Mouse (Mus musculus) right cerebral cortex, postnatal 14 days (tissue): ENCODE measurements around the gene Brox.

ENCODE experiments used
- DNase-seq: peaks from one replicate; pipeline ENCODE4 v3.0.0; 2022

Brox gene

DNA sequence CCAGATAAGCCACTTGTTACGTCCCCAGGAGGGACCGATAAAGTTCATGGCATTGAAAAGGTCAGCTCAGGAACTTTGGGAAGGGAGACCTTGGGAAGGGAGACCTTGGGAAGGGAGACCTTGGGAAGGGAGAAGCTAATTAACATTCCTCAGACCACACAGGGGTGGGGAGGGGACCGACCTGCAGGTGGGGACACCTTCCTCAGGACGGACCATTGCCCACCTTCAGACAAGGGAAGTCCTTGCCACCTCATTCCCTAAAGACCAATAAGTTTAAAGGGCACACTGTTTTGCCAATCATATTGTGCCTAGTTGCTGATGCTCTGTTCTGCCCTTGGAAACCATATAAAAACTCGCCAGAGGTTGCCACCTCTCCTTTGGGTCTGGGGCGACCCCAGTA lies 29.4 kb downstream of the Brox start:
- no peak for DNase-seq

DNA sequence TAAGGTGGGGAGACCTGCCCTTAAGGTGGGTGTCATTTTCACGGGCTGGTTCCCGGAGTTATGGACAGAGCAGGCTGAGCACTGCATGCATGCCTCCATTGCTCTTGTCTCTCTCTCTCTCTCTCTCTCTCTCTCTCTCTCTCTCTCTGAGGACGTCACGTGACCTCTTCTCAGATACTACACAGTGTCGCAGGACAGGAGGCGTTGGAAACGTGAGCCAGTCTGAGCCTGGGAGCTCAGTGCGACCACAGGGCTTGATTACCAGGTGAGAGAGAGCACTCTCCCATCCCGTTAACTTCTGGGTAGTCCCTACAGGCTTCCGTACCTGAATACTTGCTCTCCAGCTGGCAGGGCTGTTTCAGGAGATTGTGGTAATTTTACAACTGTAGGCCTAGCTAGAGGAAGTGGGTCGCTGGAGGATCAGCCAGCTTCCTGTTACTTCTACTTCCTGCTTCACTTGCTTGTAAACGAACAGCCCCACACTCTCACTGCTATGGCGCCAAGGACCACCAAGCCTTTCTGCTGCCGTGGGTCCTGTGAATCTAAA lies 31.1 kb downstream of the Brox start:
- DNase-seq: no peak

DNA sequence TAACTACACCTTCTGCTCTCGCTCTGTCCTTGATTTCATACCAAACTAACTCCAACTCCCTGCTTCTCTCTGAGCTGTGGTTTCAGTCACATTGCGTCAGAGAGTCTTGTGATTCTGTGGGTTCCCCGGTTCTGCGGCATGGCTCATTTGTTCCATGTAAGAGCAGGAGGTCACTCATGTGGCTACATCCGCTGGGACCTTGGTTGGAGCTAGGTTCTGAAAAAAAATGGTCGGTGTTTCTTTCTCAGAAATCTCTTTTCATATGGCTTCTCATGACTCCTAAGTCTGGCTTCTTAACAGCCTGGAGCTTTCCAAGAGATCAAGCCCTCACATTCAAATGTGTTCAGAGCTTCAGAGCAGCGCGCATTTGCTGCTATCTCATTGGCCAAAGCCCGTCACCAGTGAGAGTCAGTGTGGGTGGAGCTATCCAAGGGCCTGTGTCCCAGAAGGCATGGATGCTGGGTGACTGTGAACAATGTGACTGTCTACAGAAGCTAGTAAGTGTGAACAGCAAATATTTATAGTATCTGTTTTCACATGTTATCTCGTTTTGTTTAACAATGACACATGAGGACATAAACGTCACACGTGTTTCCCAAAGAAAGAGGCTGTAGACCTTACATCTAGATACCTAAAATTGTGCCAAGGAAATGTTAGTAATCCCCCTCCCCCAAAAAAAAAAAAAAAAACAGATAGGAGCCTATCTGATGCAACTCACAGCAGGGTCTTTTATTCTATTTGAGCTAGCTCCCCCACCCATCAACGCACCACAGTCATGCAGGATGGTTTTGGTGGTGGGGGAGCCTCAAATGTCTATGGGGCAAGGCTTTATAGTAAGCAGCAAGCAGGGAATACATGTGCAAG lies 32.7 kb downstream of the Brox start:
- DNase-seq: no peak

DNA sequence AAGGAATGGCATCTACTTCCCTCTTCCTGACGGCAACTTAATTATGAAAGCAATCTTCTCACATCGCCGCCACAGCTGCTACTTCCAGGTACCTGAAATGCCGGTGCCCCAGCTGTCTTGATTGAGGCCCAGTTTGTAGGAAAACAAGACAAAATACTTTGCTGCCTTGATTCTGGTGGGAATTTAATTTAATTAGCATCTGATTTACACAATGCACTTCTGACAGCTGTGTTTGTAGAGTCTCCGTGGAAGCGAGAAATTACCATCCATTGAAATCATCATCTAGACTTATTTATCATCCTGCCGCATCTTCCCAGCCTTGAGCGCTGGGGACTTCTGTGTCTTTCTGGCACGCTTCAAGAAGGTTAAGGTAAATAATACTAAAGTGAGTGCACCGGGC lies 44.5 kb downstream of the Brox start:
- DNase-seq: no peak

DNA sequence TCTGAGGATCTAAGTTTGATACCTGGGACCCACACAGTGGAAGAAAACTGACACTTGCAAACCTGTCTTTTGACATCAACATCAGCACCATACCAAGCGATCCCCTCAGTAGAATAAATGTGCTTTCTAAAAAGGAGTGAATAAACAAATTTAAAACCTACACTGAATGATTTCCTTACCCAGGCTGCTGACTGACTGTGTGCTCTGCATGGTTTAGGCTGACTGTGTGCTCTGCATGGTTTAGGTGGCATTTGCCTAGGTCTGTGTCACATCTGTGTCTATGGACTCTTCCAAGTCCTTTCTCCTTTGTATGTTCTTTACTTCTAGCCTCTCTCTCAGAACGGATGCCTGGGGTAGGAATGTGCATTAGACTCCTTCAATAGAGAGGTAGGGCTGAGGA lies 45.3 kb downstream of the Brox start:
- DNase-seq: no peak

DNA sequence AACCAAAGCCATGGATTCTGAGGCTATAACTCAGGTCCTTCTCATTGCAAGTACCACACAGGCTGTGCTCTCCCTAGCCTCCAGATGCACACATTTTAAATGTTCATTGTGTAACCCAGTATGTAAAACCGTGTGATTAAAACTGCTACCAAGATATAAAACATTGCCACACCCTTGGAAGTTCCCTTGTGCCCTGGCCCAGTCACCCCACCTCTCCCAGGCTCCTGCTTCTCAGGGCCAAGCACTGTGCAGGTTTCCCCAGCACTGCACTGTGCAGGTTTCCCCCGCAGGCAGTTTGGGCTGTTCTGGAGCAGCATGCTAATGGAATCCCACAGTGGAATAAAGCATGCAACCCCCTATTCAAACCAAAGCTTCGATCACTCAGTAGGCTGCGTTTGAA lies 46.5 kb downstream of the Brox start:
- no peak for DNase-seq

DNA sequence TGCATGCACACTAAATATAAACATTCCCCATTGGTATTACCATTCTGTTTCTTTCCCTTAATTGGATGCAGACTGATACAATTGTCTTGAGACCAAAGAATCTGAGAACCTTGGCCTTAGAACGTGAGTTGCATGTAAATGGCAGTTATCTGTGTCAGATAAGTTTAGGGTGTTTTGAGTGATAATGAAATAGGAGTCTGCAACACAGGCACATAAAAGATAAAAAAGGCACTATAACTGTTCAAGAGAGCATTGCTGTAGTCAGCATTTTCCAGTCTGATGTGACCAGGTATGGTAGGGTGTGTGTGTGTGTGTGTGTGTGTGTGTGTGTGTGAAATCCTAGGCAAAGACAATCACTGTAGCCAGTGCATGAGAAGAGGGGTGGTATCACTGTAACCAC lies 48.9 kb downstream of the Brox start:
- no peak for DNase-seq

DNA sequence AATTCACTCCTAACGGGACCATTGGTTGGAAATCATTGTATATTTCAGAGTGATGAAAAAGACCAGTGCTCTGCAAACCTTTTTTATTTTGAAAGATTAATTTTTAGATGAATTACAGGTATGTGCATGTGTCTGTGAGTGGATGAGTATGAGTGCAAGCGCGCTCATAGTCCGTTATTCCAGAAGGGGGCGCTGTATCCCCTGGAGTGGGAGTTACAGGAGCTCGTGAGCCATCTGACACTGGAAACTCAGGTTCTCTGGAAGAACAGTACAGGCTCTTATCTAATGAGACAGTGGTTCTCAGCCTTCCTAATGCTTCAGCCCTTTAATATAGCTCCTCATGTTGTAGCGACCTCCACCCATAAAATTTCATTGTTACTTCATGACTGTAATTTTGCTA lies 53.8 kb downstream of the Brox start:
- DNase-seq: no peak

DNA sequence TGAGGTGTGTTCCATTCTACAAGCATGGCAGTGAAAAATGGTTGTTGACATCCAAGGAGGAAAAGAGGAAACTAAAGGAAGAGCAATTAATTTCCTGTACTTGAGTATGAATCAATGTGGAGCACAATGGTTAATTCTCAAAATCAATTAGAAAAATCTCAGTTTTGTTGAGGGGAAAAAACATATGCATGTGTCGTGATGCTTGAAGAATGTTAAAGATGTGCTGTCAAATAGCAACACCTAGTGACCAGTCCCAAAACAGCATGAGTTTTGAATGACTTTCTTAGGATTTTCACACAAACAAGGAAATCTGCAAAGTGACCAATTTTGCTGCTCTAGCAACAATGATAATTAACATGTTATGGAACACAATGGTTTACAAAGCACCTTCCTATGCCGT lies 59.2 kb downstream of the Brox start:
- no peak for DNase-seq

DNA sequence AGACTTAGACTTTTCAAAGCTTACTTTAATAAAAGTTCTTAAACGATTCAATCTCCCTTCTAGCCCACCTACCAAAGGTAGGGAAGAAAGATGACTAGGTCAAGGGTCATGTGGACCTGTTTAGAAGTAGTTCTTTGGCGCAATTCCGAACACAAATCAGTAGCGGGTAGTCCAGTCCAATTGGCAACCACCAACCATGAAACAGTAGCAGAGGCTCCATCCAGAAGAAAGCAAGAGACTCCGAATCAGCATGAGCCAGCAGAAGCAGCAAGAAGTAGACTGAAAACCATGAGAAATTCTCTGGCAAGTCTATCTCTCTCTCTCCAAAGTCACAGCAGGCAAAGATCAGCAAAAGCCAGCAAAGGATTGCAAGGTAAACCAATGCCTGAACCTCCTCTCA lies 60.6 kb downstream of the Brox start:
- no peak for DNase-seq

DNA sequence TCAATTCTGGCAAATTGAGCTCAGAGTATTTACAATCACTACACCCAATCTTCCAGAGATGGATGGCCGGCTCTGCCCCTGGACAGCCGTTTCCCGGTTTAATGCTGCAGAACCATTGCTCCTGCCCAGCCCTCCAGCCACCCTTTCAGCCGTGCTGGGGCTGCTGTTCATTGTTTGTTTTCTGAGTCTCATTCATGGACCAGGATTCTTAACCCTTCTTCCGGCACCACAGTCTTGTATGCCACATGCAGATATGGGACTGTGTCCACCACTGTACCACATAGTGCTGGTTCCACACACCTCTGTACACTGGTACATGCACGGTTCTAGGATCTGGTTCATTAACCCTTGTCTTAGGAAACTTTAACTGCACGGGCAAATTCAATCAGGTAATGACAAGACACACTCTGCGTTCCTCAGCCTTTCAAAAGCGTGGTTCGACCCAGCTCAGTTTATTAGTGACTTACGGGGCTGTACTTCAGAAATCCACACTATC lies 63.3 kb downstream of the Brox start:
- no peak for DNase-seq

DNA sequence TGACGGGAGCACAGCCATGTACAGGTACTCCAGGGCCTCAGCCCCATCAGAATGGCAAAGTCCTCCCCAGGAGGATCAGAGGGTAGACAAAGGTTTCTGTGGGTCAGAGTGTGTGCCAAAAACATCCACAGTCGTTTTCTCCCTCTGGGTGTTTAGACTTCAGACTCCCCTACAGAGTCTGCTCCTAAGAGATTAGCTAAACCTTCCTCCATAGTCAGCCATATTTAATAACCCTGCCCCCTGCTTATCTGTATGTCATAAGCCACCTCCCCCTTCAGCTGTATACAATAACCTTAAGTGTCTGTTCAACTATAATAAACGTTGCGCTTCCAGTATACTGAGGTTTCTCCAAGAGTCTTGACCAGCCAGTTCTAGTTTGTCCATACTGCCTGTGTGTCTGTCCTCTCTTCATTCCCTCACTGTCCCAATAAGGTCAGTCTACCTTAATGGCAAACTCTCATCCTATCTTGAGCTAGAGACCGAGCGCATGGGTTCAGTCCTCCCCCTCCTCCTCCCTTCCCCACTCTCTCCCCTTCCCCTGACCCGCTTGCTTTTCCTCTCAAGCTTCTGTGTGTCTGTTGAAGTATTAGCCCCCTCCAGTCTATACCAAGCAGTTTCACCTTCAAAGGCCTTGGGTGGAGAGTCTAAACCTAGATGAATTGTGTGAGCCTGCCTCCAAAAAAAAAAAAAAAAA lies 63.9 kb downstream of the Brox start:
- no peak for DNase-seq

DNA sequence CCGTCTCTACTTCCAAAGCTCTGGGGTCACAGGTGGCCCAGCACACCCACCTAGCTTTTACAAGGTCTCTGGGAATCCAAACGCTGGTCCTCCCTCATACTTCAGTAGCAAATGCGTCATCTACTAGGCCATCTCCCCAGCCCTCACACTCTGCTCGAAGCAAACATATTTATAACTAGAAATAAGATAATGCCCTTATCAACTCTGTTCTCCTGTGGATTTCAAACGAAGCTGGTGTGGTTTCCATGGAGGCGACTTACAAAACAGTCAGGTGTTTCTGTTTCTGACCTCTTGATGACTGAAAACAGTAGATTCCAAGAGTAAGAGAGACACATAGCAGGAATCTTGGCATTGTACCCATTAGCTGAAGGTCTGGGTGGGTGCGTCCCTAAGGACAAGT lies 69.6 kb downstream of the Brox start:
- no peak for DNase-seq
